Mouse (Mus musculus): ENCODE data around the gene Fam117b.

DNA sequence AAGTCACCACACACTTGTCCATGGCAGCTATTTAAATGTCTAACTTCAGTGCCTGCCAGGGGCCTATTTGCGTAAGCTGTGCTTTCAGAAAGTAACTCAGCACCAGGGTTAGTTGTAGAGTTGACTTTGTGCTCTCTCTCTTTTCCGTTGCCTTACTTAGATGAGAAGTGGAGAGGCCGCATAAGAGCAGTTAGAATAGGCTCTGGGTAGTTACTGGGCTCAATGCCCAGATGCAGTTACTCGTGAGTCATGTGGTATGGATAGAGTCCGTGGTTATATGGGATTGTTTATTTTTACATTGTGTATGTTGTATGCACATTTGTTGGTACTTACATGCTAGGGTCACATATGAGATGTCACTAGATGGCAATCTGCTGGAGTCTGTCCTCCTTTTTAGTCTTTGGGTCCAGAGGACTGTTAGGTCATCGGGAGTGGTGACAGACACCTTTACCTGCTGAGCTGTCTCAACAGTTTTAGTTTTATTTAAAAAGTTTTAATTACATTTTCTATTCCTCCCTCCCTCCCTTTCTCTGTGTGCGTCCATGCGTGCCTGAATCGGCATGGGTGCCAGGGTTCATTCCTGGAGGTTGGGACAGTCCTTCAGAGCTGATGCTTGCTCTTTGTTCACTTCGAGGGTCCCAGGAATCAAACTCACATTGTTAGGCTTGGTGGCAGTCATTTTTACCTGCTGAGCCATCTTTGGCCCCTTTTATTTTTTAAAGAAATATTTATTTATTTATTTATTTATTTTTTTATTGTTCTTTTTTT, 3.2 kb downstream of the Fam117b start:
- TF ChIP-seq CTCF (IDR thresholded peaks at IDR 0.05; ENCODE audit: low read depth, low read length): no peak
- TF ChIP-seq EP300 (IDR thresholded peaks at IDR 0.05; ENCODE audit: insufficient read depth, low read depth, low read length): no peak
